Mouse (Mus musculus) liver, adult 2 months (tissue): ENCODE data around the gene Nedd4. TPM values are rescaled to one million over a fixed set of nuclear protein-coding genes. Genes with fewer than 3 reads are reported as not detected.
A peak's percentile ranks its signal among the peaks of the same experiment; 100 is the strongest.

Experiments
- DNase-seq: peaks from one replicate; pipeline ENCODE4 v3.0.0-alpha.2; 2011; ENCODE audit warnings: low read depth, low spot score; ENCODE audit errors: extremely low read depth
- H3K27ac ChIP-seq: fragments of 200-500 bp; replicated peaks from 2 replicates; pipeline ENCODE4 v1.5.1; 2012; ENCODE audit warnings: low read depth, mild to moderate bottlenecking, control low read depth, inconsistent platforms, low read length; ENCODE audit not compliant: insufficient read depth
- H3K27me3 ChIP-seq: fragments of 200-500 bp; 2 replicates; pipeline ENCODE4 v1.6.1; 2012; ENCODE audit warnings: mild to moderate bottlenecking, moderate library complexity, low read length, inconsistent platforms; ENCODE audit not compliant: control insufficient read depth, insufficient read depth
- H3K36me3 ChIP-seq: fragments of 200-500 bp; 2 replicates; pipeline ENCODE4 v1.6.1; 2012; ENCODE audit warnings: low read length, inconsistent platforms; ENCODE audit not compliant: control insufficient read depth, insufficient read depth
- H3K4me1 ChIP-seq: fragments of 200-500 bp; 2 replicates; pipeline ENCODE4 v1.6.1; 2011; ENCODE audit warnings: low read length; ENCODE audit not compliant: control insufficient read depth, insufficient read depth
- H3K4me3 ChIP-seq: fragments of 200-500 bp; 2 replicates; pipeline ENCODE4 v1.5.1; 2011; ENCODE audit warnings: low read depth, mild to moderate bottlenecking, control low read depth, low read length, moderate library complexity; ENCODE audit not compliant: insufficient read depth
- H3K79me2 ChIP-seq: fragments of 200-500 bp; 2 replicates; pipeline ENCODE4 v1.6.1; 2012; ENCODE audit warnings: inconsistent platforms, mild to moderate bottlenecking, low read length, moderate library complexity; ENCODE audit not compliant: control insufficient read depth, insufficient read depth
- H3K9ac ChIP-seq: fragments of 200-500 bp; 2 replicates; pipeline ENCODE4 v1.6.1; 2012; ENCODE audit warnings: low read depth, mild to moderate bottlenecking, control low read depth, inconsistent platforms, low read length
- CTCF ChIP-seq: fragments of 200-500 bp; IDR thresholded peaks from 2 replicates; pipeline ENCODE4 v1.5.1; 2011; ENCODE audit warnings: low read depth, low read length, control low read depth
- POLR2A ChIP-seq: fragments of 200-500 bp; IDR thresholded peaks from 2 replicates; pipeline ENCODE4 v1.6.1; 2011; ENCODE audit warnings: low read length, control low read depth; ENCODE audit not compliant: insufficient read depth; ENCODE audit errors: extremely low read depth
- WGBS: fragments of 180-500 bp; shearing (Covaris S2); methylation state at CpG from one replicate; pipeline ENCODE4 v1.1.7; 2018; 5-methylcytosine and 5-hydroxymethylcytosine counted together
- polyA plus RNA-seq: library from polyadenylated mRNA; depleted of rRNA; stranded (reverse); fragments of >200 nt; gene quantifications from 2 replicates; pipeline ENCODE4 v1.2.3, GENCODE M21; 2012
- total RNA-seq: library from RNA; depleted of rRNA; stranded (reverse); fragments of >200 nt; gene quantifications from 2 replicates; pipeline ENCODE4 v1.2.3, GENCODE M21; 2014

Nedd4 gene
- total and polyA plus RNA-seq, 2 experiments: 51.7 to 123 TPM

- Histone ChIP-seq H3K36me3 (peaks cover 32% of the 10 kb centered on the region), H3K27ac (no peak overlapping the region), H3K27me3 (no peaks in the 10 kb centered on the region), H3K79me2 (peaks cover 24% of the 10 kb centered on the region; the same call in 1 of the 2 replicates), H3K9ac (no peak overlapping the region), H3K4me3 (no peak overlapping the region), H3K4me1 (peaks cover 18% of the 10 kb centered on the region)
- TF ChIP-seq POLR2A (no peak), CTCF (no peak)
- DNase-seq: no peak
- WGBS: 86% methylated on average over 14 of the region's 14 CpGs
Observed at GRCm38 (mm10) chr9:72693861-72694260, 31.7 kb downstream of the Nedd4 start.

- no peak for TF ChIP-seq CTCF
- TF ChIP-seq POLR2A: no peak
Observed at GRCm38 (mm10) chr9:72696508-72696907, 34.4 kb downstream of the Nedd4 start.

DNA sequence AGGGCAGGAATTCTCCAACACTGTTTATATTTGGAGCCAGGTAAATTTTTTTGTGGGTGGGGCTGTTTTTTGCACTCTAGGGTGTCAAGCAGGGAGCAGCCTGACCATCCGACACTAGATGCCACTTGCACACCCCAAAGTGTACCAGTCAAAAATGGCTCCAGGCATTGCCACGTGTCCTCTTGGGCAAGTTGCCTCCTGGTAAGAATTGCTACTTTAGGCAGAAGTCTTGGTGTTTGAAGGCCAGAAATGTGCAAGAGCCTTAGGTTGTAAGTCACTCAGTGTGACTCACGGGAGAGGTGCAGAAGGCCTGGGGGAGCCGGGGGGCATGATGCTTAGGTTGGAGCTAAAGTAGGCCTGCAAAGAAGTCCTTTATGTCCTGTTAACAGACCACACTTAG lies 35.6 kb downstream of the Nedd4 start:
- Histone ChIP-seq H3K4me3 (no peak overlapping the region), H3K36me3 (peaks cover 35% of the 10 kb centered on the region), H3K27ac (no peak overlapping the region), H3K9ac (no peak overlapping the region), H3K4me1 (peaks cover 14% of the 10 kb centered on the region), H3K27me3 (no peaks in the 10 kb centered on the region), H3K79me2 (peaks cover 30% of the 10 kb centered on the region; the same call in 1 of the 2 replicates)
- DNase-seq: no peak
- 90% methylated on average over 4 of the region's 4 CpGs for WGBS
- TF ChIP-seq CTCF: no peak
- TF ChIP-seq POLR2A: no peak

More at GRCm38 (mm10) chr9:72696508-72696907, 34.4 kb downstream of the Nedd4 start:
- H3K4me3 ChIP-seq: no peak overlapping the region
- H3K27me3 ChIP-seq: no peaks in the 10 kb centered on the region
- peaks cover 25% of the 10 kb centered on the region; the same call in 1 of the 2 replicates for H3K79me2 ChIP-seq
- H3K4me1 ChIP-seq: peaks cover 11% of the 10 kb centered on the region
- WGBS: 70% methylated on average over 3 of the region's 3 CpGs
- no peak overlapping the region for H3K9ac ChIP-seq
- no peak overlapping the region for H3K27ac ChIP-seq
- peaks cover 33% of the 10 kb centered on the region for H3K36me3 ChIP-seq
- no peak for DNase-seq

DNA sequence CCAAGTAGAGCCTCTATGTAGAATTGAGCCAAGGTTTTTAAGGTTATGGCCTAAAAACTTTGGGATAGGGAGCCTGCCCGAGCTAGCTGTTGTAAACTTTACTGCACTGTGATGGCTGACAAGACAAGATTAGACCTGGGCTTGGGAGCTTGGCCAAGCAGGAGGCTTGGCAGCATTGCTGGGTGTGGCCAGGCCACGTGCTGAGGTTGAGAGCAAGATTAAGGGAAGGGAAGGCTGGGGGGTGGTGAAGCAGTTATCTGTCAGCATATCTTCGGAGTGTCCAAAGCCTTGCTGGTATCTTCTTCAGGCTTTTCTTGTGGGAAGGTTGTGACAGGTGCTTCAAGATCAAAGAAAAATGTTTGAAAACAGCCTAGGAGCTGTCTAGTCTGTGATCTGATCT lies 37.6 kb downstream of the Nedd4 start:
- 36% methylated on average over 3 of the region's 3 CpGs for WGBS
- Histone ChIP-seq H3K4me1 (peaks cover 8% of the 10 kb centered on the region), H3K27ac (no peak overlapping the region), H3K27me3 (no peaks in the 10 kb centered on the region), H3K36me3 (peaks cover 32% of the 10 kb centered on the region), H3K79me2 (peaks cover 26% of the 10 kb centered on the region; the same call in 1 of the 2 replicates), H3K4me3 (no peak overlapping the region), H3K9ac (no peak overlapping the region)
- DNase-seq: no peak
- TF ChIP-seq CTCF (no peak), POLR2A (no peak)

- H3K36me3 ChIP-seq: peaks cover 41% of the 10 kb centered on the region
- peaks cover 8% of the 10 kb centered on the region for H3K4me1 ChIP-seq
- DNase-seq: no peak
- H3K9ac ChIP-seq: no peak overlapping the region
- 77% methylated on average over 8 of the region's 8 CpGs for WGBS
- H3K4me3 ChIP-seq: no peak overlapping the region
- H3K27ac ChIP-seq: no peak overlapping the region
- H3K27me3 ChIP-seq: no peaks in the 10 kb centered on the region
- H3K79me2 ChIP-seq: peaks cover 26% of the 10 kb centered on the region; the same call in 1 of the 2 replicates
- no peak for TF ChIP-seq POLR2A
- TF ChIP-seq CTCF: no peak
Observed at GRCm38 (mm10) chr9:72701441-72701840, 39.3 kb downstream of the Nedd4 start.

GRCm38 (mm10) chr9:72702075-72702474 lies 39.9 kb downstream of the Nedd4 start:
- TF ChIP-seq POLR2A (no peak), CTCF (no peak)
- DNase-seq: peak; percentile 56
- WGBS: 10% methylated on average over 2 of the region's 2 CpGs
- H3K4me3 ChIP-seq: no peak overlapping the region
- peaks cover 26% of the 10 kb centered on the region; the same call in 1 of the 2 replicates for H3K79me2 ChIP-seq
- H3K9ac ChIP-seq: no peak overlapping the region
- H3K4me1 ChIP-seq: peaks cover 8% of the 10 kb centered on the region
- H3K27ac ChIP-seq: no peak overlapping the region
- no peaks in the 10 kb centered on the region for H3K27me3 ChIP-seq
- peaks cover 40% of the 10 kb centered on the region for H3K36me3 ChIP-seq
